ENCODE assay signal across 9 mouse cellular contexts in the genomic region with DNA sequence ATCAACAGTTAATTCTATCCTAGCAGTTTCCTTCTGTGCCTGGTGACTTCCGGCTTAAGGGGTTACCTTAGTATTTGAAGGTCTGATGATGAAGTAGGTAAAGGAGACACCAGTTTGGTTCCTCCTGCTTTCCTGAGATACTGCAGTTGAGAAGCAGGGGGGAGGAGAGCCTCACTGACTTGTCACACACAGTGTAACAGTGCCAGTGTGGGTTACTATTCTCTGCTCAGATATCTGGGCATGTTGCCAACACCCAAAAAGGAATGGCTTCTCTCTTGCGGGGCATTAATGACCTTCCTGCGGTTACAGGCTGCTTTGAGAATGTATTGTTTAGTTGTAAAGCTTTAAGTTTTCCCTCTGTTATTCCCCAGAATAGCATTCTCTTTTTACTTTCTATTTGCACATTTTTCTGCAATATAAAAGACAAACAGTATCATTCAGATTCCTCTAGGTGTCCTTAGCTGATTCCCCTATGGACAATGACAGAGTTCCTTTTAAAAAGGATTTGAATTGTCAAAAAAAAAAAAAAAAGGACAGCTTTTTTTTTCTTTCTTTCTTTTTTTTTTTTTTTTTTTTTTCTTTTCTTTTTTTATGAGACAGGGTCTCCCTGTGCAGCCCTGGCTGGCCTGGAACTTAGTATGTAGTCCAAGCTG. TPM values are rescaled to one million over a fixed set of nuclear protein-coding genes. Genes with fewer than 3 reads are reported as not detected.
DNase-seq lines count a peak whose midpoint lies in the region; ATAC-seq and TF ChIP-seq lines count a peak whose summit lies in the region.
"Had no signal": no experiment of that assay in that cellular context is flagged by ENCODE, and none has a peak within 500 bp of the region (broad histone marks: within the 10 kb centered on the region; RNA-seq: fewer than 3 reads in every experiment).

No protein-coding gene starts in this region.

- ATAC-seq in neural tube, embryonic 14.5 days (ENCODE audit: low read depth), result no peak
- ATAC-seq: Patski had no signal

- no peaks in the 10 kb centered on the region for H3K27me3 ChIP-seq in neural tube, embryonic 14.5 days (ENCODE audit: control insufficient read depth, insufficient read depth, low read length)
- H3K27me3 ChIP-seq: Patski had no signal

- 45% methylated on average over 3 of the region's 3 CpGs for WGBS in neural tube, embryonic 14.5 days

- H3K4me1 ChIP-seq in embryonic fibroblast, embryonic 13.5 days (ENCODE audit: control insufficient read depth, insufficient read depth, low read length), result peaks cover 8% of the 10 kb centered on the region
- H3K4me1 ChIP-seq in neural tube, embryonic 14.5 days (ENCODE audit: control insufficient read depth, insufficient read depth, low read length), result peaks cover 25% of the 10 kb centered on the region

- intact Hi-C loops in gastrocnemius, adult 2 months (cut with DNase I), result loop anchor here (5.0 kb wide), 1 partner anchor 1928 kb away; a partner anchor contains a TSS
- intact Hi-C loops in left cerebral cortex, postnatal 25 days (cut with DNase I), result loop anchor here (5.0 kb wide), 1 partner anchor 197 kb away; a partner anchor contains a TSS

- peaks cover 9% of the 10 kb centered on the region; the same call in 1 of the 2 replicates for H3K36me3 ChIP-seq in neural tube, embryonic 14.5 days (ENCODE audit: control insufficient read depth, insufficient read depth, low read length)

- peak overlapping the region; percentile 31; the same call in 1 of the 2 replicates for H3K4me2 ChIP-seq in neural tube, embryonic 14.5 days (ENCODE audit: low read depth, low read length)

- H3K9ac ChIP-seq in neural tube, embryonic 14.5 days (replicated peaks; ENCODE audit: low read depth, low read length), result no peak overlapping the region

- peak overlapping the region; percentile 89 for H3K27ac ChIP-seq in gastrocnemius, adult 2 months
- H3K27ac ChIP-seq in embryonic fibroblast, embryonic 13.5 days (ENCODE audit: insufficient read depth, low read length), result peak overlapping the region; percentile 23; the same call in 1 of the 2 replicates
- H3K27ac ChIP-seq in neural tube, embryonic 14.5 days (ENCODE audit: low read depth, low read length), result no peak overlapping the region

- DNase-seq in gastrocnemius, adult 2 months, result peak; percentile 34
- DNase-seq in gastrocnemius, postnatal 25 days, result no peak
- peak; percentile 14 for DNase-seq in R1 (ENCODE audit: low read depth, low spot score)
- DNase-seq in induced T-regulatory cell, adult 2 months (ENCODE audit: low read depth), result peak; percentile 76
- DNase-seq in left cerebral cortex, postnatal 25 days (ENCODE audit: low spot score in 2 of 2), result peak; percentile 56 to 81
- DNase-seq in urinary bladder, adult 2 months (ENCODE audit: low spot score), result no peak

- no peaks in the 10 kb centered on the region for H3K9me3 ChIP-seq in neural tube, embryonic 14.5 days (ENCODE audit: control insufficient read depth, low read length)

- TF ChIP-seq CTCF in gastrocnemius, adult 2 months (IDR thresholded peaks at IDR 0.05), result no peak
- TF ChIP-seq CTCF in embryonic fibroblast, embryonic 13.5 days (IDR thresholded peaks at IDR 0.05; ENCODE audit: borderline replicate concordance, insufficient read depth, low read length), result no peak

- H3K4me3 ChIP-seq in gastrocnemius, adult 2 months, result peak overlapping the region; percentile 92
- no peak overlapping the region for H3K4me3 ChIP-seq in embryonic fibroblast, embryonic 13.5 days (ENCODE audit: insufficient read depth, low read length)
- H3K4me3 ChIP-seq in neural tube, embryonic 14.5 days (ENCODE audit: low read depth, low read length), result no peak overlapping the region

- no peak for TF ChIP-seq POLR2A in embryonic fibroblast, embryonic 13.5 days (IDR thresholded peaks at IDR 0.05; ENCODE audit: low read depth, low read length)

RNA-seq across cellular contexts. Expression of a gene that starts 2.5 kb away (rescaled TPM):
- total RNA-seq in gastrocnemius, adult 2 months (2021), result 1 to 10 TPM; 1.1 to 2.5 TPM
- 1 to 10 TPM; 2.7 to 2.8 TPM for total RNA-seq in gastrocnemius, postnatal 25 days (2021)
- 7.9 and 10.2 TPM in 2 replicates for polyA plus RNA-seq in embryonic fibroblast, embryonic 13.5 days (2011; ENCODE audit: insufficient read length, low read depth, missing spikeins)
- 10 to 100 TPM; 12.4 to 12.7 TPM for total RNA-seq in left cerebral cortex, postnatal 25 days (2021)
- polyA plus RNA-seq in neural tube, embryonic 14.5 days (2014; fragmentation: Nextera tagmentation; extraction: Ambion mirVana), result 8.4 and 10.5 TPM in 2 replicates
- polyA plus RNA-seq in urinary bladder, adult 2 months (2012; rRNA removed), result 8.0 and 8.5 TPM in 2 replicates

RNA-seq across cellular contexts. Expression of a gene that starts 2.6 kb away (rescaled TPM):
- total RNA-seq in gastrocnemius, adult 2 months (2021), result 1,000 to 10,000 TPM in 1 of 2 experiments, 100 to 1,000 TPM in 1; 495 to 1,053 TPM
- total RNA-seq in gastrocnemius, postnatal 25 days (2021), result 100 to 1,000 TPM; 656 to 719 TPM
- 132 and 160 TPM in 2 replicates for polyA plus RNA-seq in embryonic fibroblast, embryonic 13.5 days (2011; ENCODE audit: insufficient read length, low read depth, missing spikeins)
- 100 to 1,000 TPM; 893 to 909 TPM for total RNA-seq in left cerebral cortex, postnatal 25 days (2021)
- 540 and 656 TPM in 2 replicates for polyA plus RNA-seq in neural tube, embryonic 14.5 days (2014; fragmentation: Nextera tagmentation; extraction: Ambion mirVana)
- polyA plus RNA-seq in urinary bladder, adult 2 months (2012; rRNA removed), result 260 and 285 TPM in 2 replicates

Comparison
In these comparisons a context has a peak if more than half of its experiments do, and no peak if none do; other contexts are left out.
1. DNase-seq: peak in gastrocnemius, adult 2 months (single experiment), R1 (single experiment), induced T-regulatory cell, adult 2 months (single experiment) and left cerebral cortex, postnatal 25 days (2 of 2); none in gastrocnemius, postnatal 25 days (single experiment) and urinary bladder, adult 2 months (single experiment).